21 mouse cellular contexts compared by ENCODE assay signal in the genomic region with DNA sequence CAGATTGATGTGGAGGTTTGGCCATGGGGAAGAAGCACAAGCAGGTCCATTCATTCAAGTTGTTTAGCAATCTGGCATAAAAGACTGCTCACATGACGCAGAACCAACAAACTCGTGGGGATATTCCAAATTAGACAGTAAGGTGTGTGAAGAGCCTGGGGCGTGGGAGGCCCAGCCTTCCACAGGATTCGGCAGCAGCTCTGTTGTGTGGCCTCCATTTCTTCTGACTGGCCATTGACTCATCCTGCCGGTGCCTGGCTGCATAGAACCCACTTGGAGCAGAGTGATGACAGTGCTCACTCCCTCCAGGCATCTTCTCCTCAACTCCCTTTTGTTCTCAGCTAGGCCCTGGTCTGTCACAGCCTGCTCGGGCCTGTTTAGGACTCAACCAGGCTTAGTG.
DNase-seq lines count a peak whose midpoint lies in the region; ATAC-seq and TF ChIP-seq lines count a peak whose summit lies in the region.
"Had no signal": no experiment of that assay in that cellular context is flagged by ENCODE, and none has a peak within 500 bp of the region (broad histone marks: within the 10 kb centered on the region; RNA-seq: fewer than 3 reads in every experiment).

No protein-coding gene starts in this region.

- peaks cover 30% of the 10 kb centered on the region for H3K4me1 ChIP-seq in hindbrain, embryonic 10.5 days (replicated peaks)
- no peaks in the 10 kb centered on the region for H3K4me1 ChIP-seq in hindbrain, embryonic 14.5 days (replicated peaks; ENCODE audit: control insufficient read depth, insufficient read depth, low read length)
- peaks cover 18% of the 10 kb centered on the region for H3K4me1 ChIP-seq in embryonic fibroblast, embryonic 13.5 days (ENCODE audit: control insufficient read depth, insufficient read depth, low read length)
- H3K4me1 ChIP-seq: intestine, embryonic 15.5 days had no signal

- H3K4me3 ChIP-seq in hindbrain, embryonic 10.5 days: no peak overlapping the region
- no peak overlapping the region for H3K4me3 ChIP-seq in hindbrain, embryonic 14.5 days (replicated peaks; ENCODE audit: low read length)
- no peak overlapping the region for H3K4me3 ChIP-seq in embryonic fibroblast, embryonic 13.5 days (ENCODE audit: insufficient read depth, low read length)
- H3K4me3 ChIP-seq: hindbrain, embryonic 13.5 days; intestine, embryonic 15.5 days; megakaryocyte, embryonic 14.5 days had no signal

- H3K9ac ChIP-seq in hindbrain, embryonic 14.5 days: no peak overlapping the region
- H3K9ac ChIP-seq: hindbrain, embryonic 13.5 days; intestine, embryonic 15.5 days; liver, embryonic 14.5 days had no signal

- no peaks in the 10 kb centered on the region for H3K27me3 ChIP-seq in hindbrain, embryonic 10.5 days (ENCODE audit: insufficient read depth, poor library complexity, severe bottlenecking)
- H3K27me3 ChIP-seq in hindbrain, embryonic 14.5 days (ENCODE audit: control insufficient read depth, insufficient read depth, low read length): no peaks in the 10 kb centered on the region
- H3K27me3 ChIP-seq: CH12.LX; hindbrain, embryonic 13.5 days; intestine, embryonic 15.5 days; megakaryocyte, embryonic 14.5 days had no signal

- no peak for ATAC-seq in hindbrain, embryonic 14.5 days (ENCODE audit: low FRiP score)
- ATAC-seq: forebrain, embryonic 14.5 days; intestine, embryonic 15.5 days had no signal

- DNase-seq in hindbrain, embryonic 10.5 days (ENCODE audit: low spot score): no peak
- no peak for DNase-seq in hindbrain, embryonic 14.5 days (ENCODE audit: low spot score)
- peak; percentile 86 for DNase-seq in 3T3-L1 (ENCODE audit: low read depth, low spot score)
- peak; percentile 71 for DNase-seq in NIH3T3 (ENCODE audit: low read depth)
- DNase-seq in lung, postnatal 10 days: no peak
- DNase-seq in ovary, postnatal 14 days (ENCODE audit: low spot score): no peak
- DNase-seq in cerebellum, adult 11 months: no peak
- DNase-seq: adrenal gland, postnatal 25 days; cerebellum, postnatal 25 days; heart, adult 18-20 months; left cerebral cortex, postnatal 4 days; right cerebral cortex, postnatal 14 days; thymus, postnatal 4 days had no signal

- H3K36me3 ChIP-seq in hindbrain, embryonic 10.5 days: no peaks in the 10 kb centered on the region
- no peaks in the 10 kb centered on the region for H3K36me3 ChIP-seq in hindbrain, embryonic 14.5 days (replicated peaks; ENCODE audit: control insufficient read depth, insufficient read depth)
- H3K36me3 ChIP-seq: hindbrain, embryonic 13.5 days; intestine, embryonic 15.5 days had no signal

- TF ChIP-seq POLR2A in embryonic fibroblast, embryonic 13.5 days (IDR thresholded peaks at IDR 0.05; ENCODE audit: low read depth, low read length): no peak

- 72% methylated on average over 6 of the region's 6 CpGs for WGBS in hindbrain, embryonic 10.5 days
- WGBS in hindbrain, embryonic 14.5 days: 80% methylated on average over 6 of the region's 6 CpGs

- peak overlapping the region; percentile 26; the same call in 1 of the 2 replicates for H3K27ac ChIP-seq in hindbrain, embryonic 10.5 days
- no peak overlapping the region for H3K27ac ChIP-seq in hindbrain, embryonic 14.5 days
- H3K27ac ChIP-seq in embryonic fibroblast, embryonic 13.5 days (ENCODE audit: insufficient read depth, low read length): peak overlapping the region; percentile 65
- H3K27ac ChIP-seq: hindbrain, embryonic 13.5 days; intestine, embryonic 15.5 days; kidney, postnatal 0 days; liver, embryonic 14.5 days had no signal

- no peak for TF ChIP-seq CTCF in embryonic fibroblast, embryonic 13.5 days (IDR thresholded peaks at IDR 0.05; ENCODE audit: borderline replicate concordance, insufficient read depth, low read length)

- no peaks in the 10 kb centered on the region for H3K9me3 ChIP-seq in hindbrain, embryonic 10.5 days
- H3K9me3 ChIP-seq in hindbrain, embryonic 14.5 days (ENCODE audit: control insufficient read depth, low read length): no peaks in the 10 kb centered on the region
- H3K9me3 ChIP-seq: hindbrain, embryonic 13.5 days; intestine, embryonic 15.5 days had no signal

- no peak overlapping the region for H3K4me2 ChIP-seq in hindbrain, embryonic 14.5 days (replicated peaks)
- H3K4me2 ChIP-seq: hindbrain, embryonic 13.5 days; intestine, embryonic 15.5 days had no signal

Comparison
In these comparisons a context has a peak if more than half of its experiments do, and no peak if none do; other contexts are left out.
1. DNase-seq: peak in 3T3-L1 (single experiment) and NIH3T3 (single experiment); none in hindbrain, embryonic 10.5 days (single experiment), hindbrain, embryonic 14.5 days (single experiment), lung, postnatal 10 days (single experiment), ovary, postnatal 14 days (single experiment) and cerebellum, adult 11 months (single experiment).